Mouse (Mus musculus): ENCODE measurements at regions not wholly inside any gene's neighbourhood (a gene's known extent, or its start where the extent isn't known, plus 50 kb on each side); places are given as distances from the start of the nearest gene placed in this dataset.

- WGBS (ENCODE audit: insufficient replicate concordance), result 78% methylated on average over 7 of the region's 7 CpGs
- Histone ChIP-seq H3K27ac (ENCODE audit: low read depth) (no peak overlapping the region), H3K36me3 (replicated peaks; ENCODE audit: insufficient read depth, low read length) (no peaks in the 10 kb centered on the region), H3K9me3 (ENCODE audit: low read length) (no peaks in the 10 kb centered on the region), H3K9ac (replicated peaks) (no peak overlapping the region), H3K27me3 (ENCODE audit: insufficient read depth, low read length) (no peaks in the 10 kb centered on the region), H3K4me2 (ENCODE audit: low read depth, low read length) (no peak overlapping the region), H3K4me3 (ENCODE audit: low read depth, low read length) (no peak overlapping the region), H3K4me1 (ENCODE audit: insufficient read depth) (no peaks in the 10 kb centered on the region)
- DNase-seq (no peak), ATAC-seq (no peak)
- TF ChIP-seq EP300 (IDR thresholded peaks at IDR 0.05; ENCODE audit: low read depth), result no peak
- no peak for TF ChIP-seq CTCF (IDR thresholded peaks at IDR 0.05; ENCODE audit: low read depth)
These were observed 300.1 kb downstream of the Nr2f2 start for GRCm38 (mm10) chr7:70066448-70066847.

GRCm38 (mm10) chr7:70065471-70066130 lies 300.9 kb downstream of the Nr2f2 start:
- H3K9ac ChIP-seq (replicated peaks), result no peak overlapping the region
- H3K4me1 ChIP-seq (ENCODE audit: insufficient read depth), result no peaks in the 10 kb centered on the region
- no peak for DNase-seq
- no peaks in the 10 kb centered on the region for H3K9me3 ChIP-seq (ENCODE audit: low read length)
- no peak for TF ChIP-seq CTCF (IDR thresholded peaks at IDR 0.05; ENCODE audit: low read depth)
- TF ChIP-seq EP300 (IDR thresholded peaks at IDR 0.05; ENCODE audit: low read depth), result no peak
- H3K4me3 ChIP-seq (ENCODE audit: low read depth, low read length), result no peak overlapping the region
- no peak overlapping the region for H3K4me2 ChIP-seq (ENCODE audit: low read depth, low read length)
- H3K27me3 ChIP-seq (ENCODE audit: insufficient read depth, low read length), result no peaks in the 10 kb centered on the region
- no peaks in the 10 kb centered on the region for H3K36me3 ChIP-seq (replicated peaks; ENCODE audit: insufficient read depth, low read length)
- no peak overlapping the region for H3K27ac ChIP-seq (ENCODE audit: low read depth)
- 75% methylated on average over 11 of the region's 11 CpGs for WGBS (ENCODE audit: insufficient replicate concordance)
- ATAC-seq, result no peak

DNA sequence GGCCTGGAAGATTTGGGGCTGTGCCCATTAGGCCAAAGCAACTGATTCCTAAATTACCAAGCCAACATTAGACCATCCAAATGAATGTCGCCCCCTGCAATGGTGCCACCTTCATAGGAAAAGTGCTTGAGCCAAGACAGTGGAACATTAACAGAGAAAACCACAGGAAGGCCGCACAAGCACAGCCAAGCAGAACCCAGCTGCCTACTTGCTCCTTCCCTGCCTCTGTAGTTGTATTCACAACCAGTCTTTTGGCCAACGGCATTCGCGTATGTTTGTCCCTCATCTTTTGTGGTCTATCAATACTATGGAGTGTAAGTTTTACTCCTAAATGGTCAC lies 319.2 kb downstream of the Nr2f2 start:
- Histone ChIP-seq H3K4me2 (ENCODE audit: low read depth, low read length) (no peak overlapping the region), H3K9ac (replicated peaks) (no peak overlapping the region), H3K27ac (ENCODE audit: low read depth) (no peak overlapping the region), H3K36me3 (replicated peaks; ENCODE audit: insufficient read depth, low read length) (no peaks in the 10 kb centered on the region), H3K27me3 (ENCODE audit: insufficient read depth, low read length) (no peaks in the 10 kb centered on the region), H3K4me3 (ENCODE audit: low read depth, low read length) (no peak overlapping the region), H3K9me3 (ENCODE audit: low read length) (no peaks in the 10 kb centered on the region), H3K4me1 (ENCODE audit: insufficient read depth) (no peaks in the 10 kb centered on the region)
- WGBS (ENCODE audit: insufficient replicate concordance), result 91% methylated on average over 5 of the region's 5 CpGs
- ATAC-seq, result no peak
- DNase-seq, result no peak
- no peak for TF ChIP-seq EP300 (IDR thresholded peaks at IDR 0.05; ENCODE audit: low read depth)
- TF ChIP-seq CTCF (IDR thresholded peaks at IDR 0.05; ENCODE audit: low read depth), result no peak

GRCm38 (mm10) chr7:70046691-70047414 lies 319.7 kb downstream of the Nr2f2 start:
- H3K9me3 ChIP-seq (ENCODE audit: low read length), result no peaks in the 10 kb centered on the region
- H3K4me3 ChIP-seq (ENCODE audit: low read depth, low read length), result no peak overlapping the region
- no peak overlapping the region for H3K27ac ChIP-seq (ENCODE audit: low read depth)
- no peak for TF ChIP-seq CTCF (IDR thresholded peaks at IDR 0.05; ENCODE audit: low read depth)
- no peak for TF ChIP-seq EP300 (IDR thresholded peaks at IDR 0.05; ENCODE audit: low read depth)
- 60% methylated on average over 17 of the region's 17 CpGs for WGBS (ENCODE audit: insufficient replicate concordance)
- H3K4me1 ChIP-seq (ENCODE audit: insufficient read depth), result no peaks in the 10 kb centered on the region
- no peak for ATAC-seq
- no peaks in the 10 kb centered on the region for H3K36me3 ChIP-seq (replicated peaks; ENCODE audit: insufficient read depth, low read length)
- H3K27me3 ChIP-seq (ENCODE audit: insufficient read depth, low read length), result no peaks in the 10 kb centered on the region
- H3K9ac ChIP-seq (replicated peaks), result no peak overlapping the region
- DNase-seq, result no peak
- H3K4me2 ChIP-seq (ENCODE audit: low read depth, low read length), result no peak overlapping the region

GRCm38 (mm10) chr7:70037011-70037410 lies 329.5 kb downstream of the Nr2f2 start:
- 42% methylated on average over 1 of the region's 1 CpGs for WGBS (ENCODE audit: insufficient replicate concordance)
- TF ChIP-seq CTCF (IDR thresholded peaks at IDR 0.05; ENCODE audit: low read depth) (no peak), EP300 (IDR thresholded peaks at IDR 0.05; ENCODE audit: low read depth) (no peak)
- no peaks in the 10 kb centered on the region for H3K4me1 ChIP-seq (ENCODE audit: insufficient read depth)
- no peak overlapping the region for H3K9ac ChIP-seq (replicated peaks)
- ATAC-seq, result no peak
- H3K9me3 ChIP-seq (ENCODE audit: low read length), result no peaks in the 10 kb centered on the region
- no peak overlapping the region for H3K4me3 ChIP-seq (ENCODE audit: low read depth, low read length)
- H3K36me3 ChIP-seq (replicated peaks; ENCODE audit: insufficient read depth, low read length), result no peaks in the 10 kb centered on the region
- no peak for DNase-seq
- H3K4me2 ChIP-seq (ENCODE audit: low read depth, low read length), result no peak overlapping the region
- H3K27me3 ChIP-seq (ENCODE audit: insufficient read depth, low read length), result no peaks in the 10 kb centered on the region
- H3K27ac ChIP-seq (ENCODE audit: low read depth), result no peak overlapping the region

GRCm38 (mm10) chr7:70032857-70033256 lies 333.7 kb downstream of the Nr2f2 start:
- Histone ChIP-seq H3K36me3 (replicated peaks; ENCODE audit: insufficient read depth, low read length) (no peaks in the 10 kb centered on the region), H3K9ac (replicated peaks) (no peak overlapping the region), H3K4me2 (ENCODE audit: low read depth, low read length) (no peak overlapping the region), H3K27me3 (ENCODE audit: insufficient read depth, low read length) (no peaks in the 10 kb centered on the region), H3K4me3 (ENCODE audit: low read depth, low read length) (no peak overlapping the region), H3K9me3 (ENCODE audit: low read length) (no peaks in the 10 kb centered on the region), H3K27ac (ENCODE audit: low read depth) (no peak overlapping the region), H3K4me1 (ENCODE audit: insufficient read depth) (no peaks in the 10 kb centered on the region)
- WGBS (ENCODE audit: insufficient replicate concordance), result 87% methylated on average over 2 of the region's 2 CpGs
- TF ChIP-seq EP300 (IDR thresholded peaks at IDR 0.05; ENCODE audit: low read depth), result no peak
- TF ChIP-seq CTCF (IDR thresholded peaks at IDR 0.05; ENCODE audit: low read depth), result no peak
- no peak for ATAC-seq
- DNase-seq, result no peak
